Mouse (Mus musculus): ENCODE data around the gene Anxa6.

Anxa6 gene

DNA sequence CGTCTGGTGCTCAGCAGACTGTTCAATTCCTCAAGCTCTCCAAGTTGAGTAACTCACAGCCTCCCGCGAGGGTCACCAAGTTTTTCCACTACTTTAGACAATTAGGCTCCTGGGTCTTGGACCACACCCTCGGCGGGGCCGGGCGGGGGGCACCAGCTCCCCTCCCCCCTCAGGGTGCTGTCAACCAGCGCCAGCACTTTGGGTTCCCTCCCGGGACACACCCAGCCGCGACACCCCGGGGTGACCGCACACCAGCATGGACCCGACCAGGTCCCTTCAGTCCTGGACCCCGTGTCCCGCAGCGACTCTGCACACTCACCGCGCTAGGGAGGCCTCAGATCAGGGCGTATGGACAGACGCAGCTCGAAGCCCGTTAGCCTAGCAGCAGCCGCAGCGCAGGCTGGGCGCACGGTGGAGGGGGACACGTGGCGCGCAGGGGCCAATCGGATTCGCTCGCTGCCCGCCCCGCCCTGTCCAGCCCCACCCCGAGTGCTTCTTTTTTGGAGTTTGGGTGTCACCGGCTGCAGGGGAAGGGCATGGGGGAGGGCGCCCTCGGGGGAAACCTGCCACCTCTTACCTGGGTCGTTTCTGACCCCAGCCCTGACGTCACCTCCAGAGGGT is at the start of gene Anxa6:
Anxa6 (minus strand) TSS at position 406 of the 621 bp plus-strand sequence.
- POLR2A ChIA-PET = interaction anchor here (0.5 to 4.1 kb wide), 19 partner anchors 10 to 354 kb away, joined by 3 to 28 read pairs (median 4); partner anchors contain the start of genes Gm2a (in 2 of the 4), Cdc42se2 (in 1 of the 4) and Lyrm7 (in 1 of the 4)
- CTCF ChIA-PET = interaction anchor here in 3 of 4 experiments (0.6 to 1.4 kb wide), 6 partner anchors 10 to 201 kb away, joined by 3 to 5 read pairs (median 4); no protein-coding TSS in a partner anchor

GRCm38 (mm10) chr11:55081206-55081605 is 48.0 kb upstream of the Anxa6 start:
- ChIA-PET CTCF (interaction anchor here in 1 of 4 experiments (1.1 kb wide), 1 partner anchor 83 kb away, joined by 4 read pairs; no protein-coding TSS in a partner anchor), POLR2A (interaction anchor here in 3 of 4 experiments (0.7 to 2.1 kb wide), 8 partner anchors 9 to 272 kb away, joined by 3 to 6 read pairs (median 3); partner anchors contain the start of gene Gm2a (in 2 of the 3))

DNA sequence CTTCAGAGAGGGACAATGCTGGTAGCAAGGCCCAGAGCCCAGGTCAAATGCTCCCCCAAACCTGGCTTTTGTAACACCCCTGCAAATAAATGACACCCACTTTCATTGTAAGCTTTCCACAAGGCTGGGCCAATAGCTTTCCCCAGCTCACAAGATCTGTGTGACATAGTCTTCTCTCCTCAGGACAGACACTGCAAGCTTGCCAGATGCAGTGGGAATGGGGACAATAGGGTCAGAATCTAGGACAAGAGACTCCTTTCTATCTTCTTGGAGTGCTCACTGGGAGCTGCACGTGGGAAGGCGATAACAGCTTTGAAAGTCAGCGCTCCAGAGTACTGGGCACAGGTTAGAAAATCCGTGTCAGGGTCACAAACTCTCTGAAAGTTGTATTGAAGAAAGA is 45.9 kb upstream of the Anxa6 start:
- CTCF ChIA-PET = interaction anchor here in 3 of 4 experiments (0.6 to 3.2 kb wide), 5 partner anchors 8 to 308 kb away, joined by 4 to 21 read pairs (median 6); no protein-coding TSS in a partner anchor
- POLR2A ChIA-PET = interaction anchor here in 3 of 4 experiments (0.5 to 4.6 kb wide), 18 partner anchors 8 to 334 kb away, joined by 3 to 30 read pairs (median 5); partner anchors contain the start of gene Gm2a (in 3 of the 3)

DNA sequence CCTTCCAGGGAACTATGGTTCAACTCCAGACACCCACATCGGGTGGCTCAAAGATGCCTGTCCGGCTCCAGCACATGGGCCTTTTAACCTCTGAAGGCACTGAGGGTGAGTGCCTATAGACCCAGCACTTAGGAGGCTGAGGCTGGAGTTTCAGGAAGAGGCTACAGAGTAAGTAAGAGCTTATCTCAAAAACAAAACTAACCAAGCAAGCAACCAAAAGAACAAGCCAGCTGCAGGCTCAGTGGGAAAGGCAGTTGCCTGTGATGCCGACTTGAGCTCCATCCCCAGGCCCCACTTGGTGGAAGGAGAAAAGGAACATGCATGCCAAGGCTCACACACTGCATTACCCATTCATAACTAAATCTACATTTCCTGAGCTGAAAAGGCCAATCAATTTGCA is 45.3 kb upstream of the Anxa6 start:
- CTCF ChIA-PET = interaction anchor here (0.5 to 3.2 kb wide), 11 partner anchors 9 to 308 kb away, joined by 3 to 21 read pairs (median 6); partner anchors contain the start of gene Gm2a (in 1 of the 4)

DNA sequence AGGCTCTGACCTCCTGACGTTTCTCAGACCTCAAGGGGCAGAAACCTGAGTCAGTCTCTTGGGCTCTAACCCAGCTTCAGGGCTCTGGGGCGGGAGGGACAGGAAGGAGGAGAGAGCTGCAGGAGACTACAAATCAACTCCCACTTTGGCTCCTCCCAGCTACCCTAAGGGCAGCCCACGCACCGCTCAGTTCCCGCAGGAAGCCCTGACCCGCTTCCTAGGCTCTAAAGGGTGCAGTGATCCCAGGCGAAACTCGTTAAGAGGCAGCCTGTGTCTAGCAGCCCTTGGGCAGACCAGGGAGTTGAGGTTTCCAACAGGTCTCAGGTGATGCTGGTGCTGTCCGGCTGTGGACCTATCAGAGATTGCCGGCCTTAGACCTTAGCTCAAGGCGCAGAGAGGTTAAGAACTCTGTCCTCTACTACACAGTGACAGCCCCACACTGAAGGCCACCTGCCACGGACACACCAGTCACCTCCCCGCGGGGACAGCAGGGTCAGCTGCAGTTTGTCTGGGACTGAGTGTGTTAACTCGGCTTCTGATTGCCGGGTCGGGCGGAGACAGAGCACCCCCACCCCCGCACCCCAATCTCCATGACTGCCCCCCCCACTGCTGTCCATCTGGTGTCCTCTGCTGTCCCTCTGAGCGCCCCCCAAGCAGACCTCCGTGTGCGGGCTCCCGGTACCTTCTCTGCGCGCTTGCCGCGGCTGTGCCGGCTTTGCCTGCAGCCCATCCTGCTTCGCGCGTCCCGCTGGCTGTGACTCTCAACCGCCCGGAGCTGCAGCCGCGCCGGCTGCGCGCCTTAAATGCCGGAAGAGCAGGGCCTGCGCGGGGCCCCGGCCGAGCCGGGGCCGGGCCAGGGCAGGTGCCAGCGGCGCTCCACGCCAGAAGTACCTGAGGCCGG is 44.3 kb upstream of the Anxa6 start, which contains the start of gene Ccdc69:
Ccdc69 (minus strand) TSS at position 801 of the 901 bp plus-strand sequence.
- POLR2A ChIA-PET = interaction anchor here in 3 of 4 experiments (0.5 to 4.6 kb wide), 31 partner anchors 8 to 392 kb away, joined by 3 to 30 read pairs (median 3); partner anchors contain the start of genes Gm2a (in 3 of the 3), Atox1 (in 1 of the 3), G3bp1 (in 1 of the 3) and Gpx3 (in 1 of the 3)

More for the DNA sequence above, 45.3 kb upstream of the Anxa6 start:
- POLR2A ChIA-PET = interaction anchor here in 3 of 4 experiments (0.5 to 4.6 kb wide), 26 partner anchors 8 to 391 kb away, joined by 3 to 30 read pairs (median 4); partner anchors contain the start of genes Gm2a (in 3 of the 3) and G3bp1 (in 1 of the 3)

GRCm38 (mm10) chr11:55076234-55076633 is 43.0 kb upstream of the Anxa6 start:
- ChIA-PET CTCF (interaction anchor here in 3 of 4 experiments (0.5 to 3.2 kb wide), 5 partner anchors 9 to 82 kb away, joined by 4 to 21 read pairs (median 4); no protein-coding TSS in a partner anchor), POLR2A (interaction anchor here in 2 of 4 experiments (1.1 to 4.6 kb wide), 6 partner anchors 10 to 393 kb away, joined by 3 to 30 read pairs (median 16); partner anchors contain the start of genes Gm2a (in 2 of the 2) and G3bp1 (in 1 of the 2))

More for the DNA sequence above, 44.3 kb upstream of the Anxa6 start, which contains the start of gene Ccdc69:
- CTCF ChIA-PET = interaction anchor here (0.6 to 3.2 kb wide), 18 partner anchors 9 to 356 kb away, joined by 3 to 21 read pairs (median 5); partner anchors contain the start of gene Gm2a (in 1 of the 4)

DNA sequence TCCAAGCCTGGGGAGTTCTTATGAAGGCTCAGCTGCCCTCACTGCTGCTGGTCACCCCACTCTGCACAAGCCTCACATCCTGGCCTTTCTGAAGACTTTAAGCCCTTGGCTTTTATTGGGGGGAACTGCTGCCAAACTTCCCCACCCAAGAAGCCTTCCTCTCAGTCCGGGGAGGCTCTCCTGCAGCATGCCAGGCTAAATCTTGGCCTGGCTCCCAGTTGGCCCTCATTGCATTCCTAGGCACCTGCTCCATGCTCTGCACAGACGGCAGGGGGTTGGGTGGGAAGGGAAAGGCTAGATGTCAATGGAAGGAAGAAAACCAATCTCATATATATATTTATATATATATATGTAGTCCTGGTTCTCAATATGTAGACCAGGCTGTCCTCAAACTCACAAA is 42.4 kb upstream of the Anxa6 start:
- ChIA-PET POLR2A (interaction anchor here in 2 of 4 experiments (0.6 to 4.6 kb wide), 5 partner anchors 11 to 63 kb away, joined by 3 to 20 read pairs (median 5); partner anchors contain the start of gene Gm2a (in 1 of the 2)), CTCF (interaction anchor here in 2 of 4 experiments (0.8 to 1.1 kb wide), 2 partner anchors 10 to 12 kb away, joined by 3 to 4 read pairs; no protein-coding TSS in a partner anchor)

- ChIA-PET POLR2A (interaction anchor here in 3 of 4 experiments (0.7 to 2.5 kb wide), 15 partner anchors 8 to 396 kb away, joined by 3 to 8 read pairs (median 4); partner anchors contain the start of genes Atox1 (in 1 of the 3) and Gm2a (in 1 of the 3)), CTCF (interaction anchor here (0.5 to 1.1 kb wide), 8 partner anchors 14 to 1745 kb away, joined by 3 to 12 read pairs (median 4); no protein-coding TSS in a partner anchor)
Observed at GRCm38 (mm10) chr11:55073191-55073590, 39.9 kb upstream of the Anxa6 start.

DNA sequence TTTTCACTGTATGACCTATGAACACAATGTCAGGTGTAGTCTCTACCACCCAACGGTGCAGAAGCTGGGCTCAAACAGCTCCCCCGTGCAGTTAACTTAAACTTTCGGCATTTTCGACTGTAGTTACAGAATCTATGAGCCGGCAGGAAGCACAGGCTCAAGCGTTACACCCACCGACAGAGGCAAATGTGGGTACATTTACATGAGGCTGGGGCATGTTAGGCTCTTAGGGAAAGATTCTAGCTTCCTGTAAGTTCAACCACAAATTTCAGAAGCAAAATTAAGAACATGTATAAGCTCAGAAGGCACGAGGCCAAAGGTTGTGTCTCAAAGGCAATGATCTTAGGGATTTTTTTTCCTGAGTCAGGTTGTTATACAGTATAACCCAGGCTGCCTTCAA is 39.2 kb upstream of the Anxa6 start:
- ChIA-PET CTCF (interaction anchor here in 3 of 4 experiments (0.8 to 1.5 kb wide), 4 partner anchors 14 to 32 kb away, joined by 3 to 5 read pairs (median 5); no protein-coding TSS in a partner anchor), POLR2A (interaction anchor here in 3 of 4 experiments (0.9 to 2.5 kb wide), 9 partner anchors 9 to 396 kb away, joined by 3 to 10 read pairs (median 4); partner anchors contain the start of genes Atox1 (in 1 of the 3) and Gm2a (in 1 of the 3))

DNA sequence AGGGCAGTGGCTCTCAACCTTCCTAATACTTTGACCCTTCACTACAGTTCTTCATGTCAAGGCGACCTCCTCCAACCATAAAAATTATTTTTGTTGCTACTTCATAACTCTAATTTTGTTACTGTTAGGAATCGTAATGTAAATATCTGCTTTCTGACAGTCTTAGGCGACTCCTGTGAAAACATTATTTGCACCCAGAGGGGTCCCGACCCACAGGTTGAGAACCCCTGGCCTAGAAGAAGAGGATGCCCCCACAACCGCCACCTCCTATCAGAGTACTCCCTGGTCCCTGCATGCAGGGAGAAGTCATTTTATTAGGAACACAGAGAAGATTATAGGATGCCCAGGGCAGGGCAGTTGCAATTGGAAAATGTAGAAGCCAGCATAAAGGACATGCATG is 38.1 kb upstream of the Anxa6 start:
- POLR2A ChIA-PET = interaction anchor here in 1 of 4 experiments (0.9 to 2.1 kb wide), 2 partner anchors 16 to 186 kb away, joined by 4 to 7 read pairs; no protein-coding TSS in a partner anchor

GRCm38 (mm10) chr11:55069023-55069422 is 35.8 kb upstream of the Anxa6 start:
- POLR2A ChIA-PET = interaction anchor here in 3 of 4 experiments (0.7 to 2.1 kb wide), 11 partner anchors 9 to 113 kb away, joined by 3 to 13 read pairs (median 4); partner anchors contain the start of genes Gm2a (in 2 of the 3) and Ccdc69 (in 1 of the 3)

More for the DNA sequence above, 38.1 kb upstream of the Anxa6 start:
- CTCF ChIA-PET = interaction anchor here in 2 of 4 experiments (0.9 to 1.5 kb wide), 3 partner anchors 14 to 31 kb away, joined by 3 to 5 read pairs (median 5); no protein-coding TSS in a partner anchor

GRCm38 (mm10) chr11:55066921-55067320 is 33.7 kb upstream of the Anxa6 start:
- POLR2A ChIA-PET = no interaction called here

More at GRCm38 (mm10) chr11:55069023-55069422, 35.8 kb upstream of the Anxa6 start:
- CTCF ChIA-PET = interaction anchor here (0.6 to 1.6 kb wide), 7 partner anchors 12 to 30 kb away, joined by 4 to 11 read pairs (median 7); no protein-coding TSS in a partner anchor

DNA sequence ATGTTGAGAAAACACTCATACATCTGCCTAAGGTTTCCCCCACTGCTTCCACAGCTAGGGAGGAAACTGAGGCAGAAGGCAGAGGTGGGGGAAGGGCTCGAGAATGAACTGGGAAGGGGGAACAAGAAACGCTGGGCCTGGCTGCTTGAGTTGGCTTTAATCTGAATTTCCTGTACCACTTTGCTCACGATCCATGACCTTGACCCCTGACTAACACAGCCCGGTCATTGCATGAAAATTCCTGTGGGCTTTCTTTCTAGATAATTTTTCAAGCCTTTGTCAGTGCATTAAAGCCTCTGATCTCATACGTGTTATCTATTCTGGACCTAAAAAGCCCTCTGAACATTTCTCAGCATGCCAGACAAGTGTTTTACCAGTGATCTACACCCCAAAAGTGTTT is 29.6 kb upstream of the Anxa6 start:
- ChIA-PET POLR2A (no interaction called here), CTCF (no interaction called here)

More at GRCm38 (mm10) chr11:55066921-55067320, 33.7 kb upstream of the Anxa6 start:
- CTCF ChIA-PET = interaction anchor here in 2 of 4 experiments (1.2 to 1.7 kb wide), 2 partner anchors 21 to 25 kb away, joined by 3 to 6 read pairs; no protein-coding TSS in a partner anchor

DNA sequence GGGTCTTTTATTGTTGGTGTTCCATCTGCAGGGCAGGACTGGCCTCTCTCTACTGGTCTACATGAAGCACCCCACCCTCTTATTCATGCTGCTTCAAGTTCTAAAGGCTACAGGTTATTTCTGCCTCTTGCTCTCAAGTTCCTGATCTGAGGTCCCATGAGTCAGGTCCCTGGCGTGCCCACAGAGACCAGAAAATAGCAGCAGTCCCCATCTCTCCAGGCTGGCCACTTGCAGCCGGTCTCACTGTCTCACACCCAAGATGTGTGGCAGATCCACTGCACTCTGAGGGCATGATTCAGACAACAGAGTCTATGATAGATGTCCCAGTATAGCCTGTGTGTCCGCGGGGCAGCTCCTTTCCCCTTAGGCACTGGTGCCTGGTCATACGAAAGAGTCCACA is 27.6 kb upstream of the Anxa6 start:
- CTCF ChIA-PET = interaction anchor here in 2 of 4 experiments (0.6 to 1.0 kb wide), 2 partner anchors 16 to 77 kb away, joined by 4 to 5 read pairs; no protein-coding TSS in a partner anchor
- POLR2A ChIA-PET = interaction anchor here in 1 of 4 experiments (1.2 to 1.8 kb wide), 2 partner anchors 25 to 98 kb away, joined by 3 read pairs; no protein-coding TSS in a partner anchor

GRCm38 (mm10) chr11:55057511-55057910 is 24.3 kb upstream of the Anxa6 start:
- ChIA-PET POLR2A (interaction anchor here in 2 of 4 experiments (0.6 to 1.7 kb wide), 6 partner anchors 10 to 411 kb away, joined by 3 to 6 read pairs (median 3); partner anchors contain the start of gene Ccdc69 (in 1 of the 2)), CTCF (interaction anchor here (0.5 to 1.6 kb wide), 43 partner anchors 9 to 703 kb away, joined by 3 to 16 read pairs (median 3); partner anchors contain the start of genes Ccdc69 (in 2 of the 4), Gm2a (in 1 of the 4) and Slc36a1 (in 1 of the 4))

DNA sequence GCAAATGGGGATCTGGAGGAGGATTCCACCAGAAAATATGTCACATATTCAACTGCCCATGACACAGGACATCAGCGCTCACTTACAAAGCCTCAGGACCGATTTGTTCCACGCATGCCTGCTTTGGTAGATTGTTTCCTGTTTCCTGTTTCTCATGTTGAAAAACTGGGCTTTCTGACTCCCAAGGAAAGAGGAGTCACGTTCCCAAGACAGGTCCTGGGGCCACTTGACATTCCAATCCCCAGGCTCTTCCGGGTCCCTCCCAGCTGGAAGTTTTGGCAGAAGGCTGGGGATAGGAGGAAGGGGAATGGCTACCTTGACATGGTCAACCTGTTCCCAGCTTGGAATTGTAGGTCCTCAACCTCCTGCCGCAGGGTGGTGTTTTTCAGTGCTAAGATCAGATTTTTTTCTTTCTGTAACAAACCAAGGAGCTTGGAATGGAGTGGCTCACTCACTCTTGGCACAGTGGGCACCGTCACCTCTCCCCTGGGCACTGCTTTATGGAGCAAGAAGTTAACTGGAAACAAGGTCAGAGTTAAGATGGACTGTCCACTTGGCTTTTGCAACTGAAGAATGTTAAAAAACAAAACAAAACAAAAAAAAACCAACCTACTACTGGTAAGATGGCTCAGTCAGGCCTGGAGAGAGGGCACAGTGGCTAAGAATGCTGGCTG is 17.7 kb upstream of the Anxa6 start:
- ChIA-PET POLR2A (interaction anchor here in 2 of 4 experiments (0.6 to 1.8 kb wide), 2 partner anchors 10 to 13 kb away, joined by 3 to 4 read pairs; no protein-coding TSS in a partner anchor), CTCF (interaction anchor here in 1 of 4 experiments (1.0 kb wide), 1 partner anchor 10 kb away, joined by 3 read pairs; no protein-coding TSS in a partner anchor)
